Mouse (Mus musculus): ENCODE data around the gene Skiv2l.
A peak's percentile ranks its signal among the peaks of the same experiment; 100 is the strongest.

DNA sequence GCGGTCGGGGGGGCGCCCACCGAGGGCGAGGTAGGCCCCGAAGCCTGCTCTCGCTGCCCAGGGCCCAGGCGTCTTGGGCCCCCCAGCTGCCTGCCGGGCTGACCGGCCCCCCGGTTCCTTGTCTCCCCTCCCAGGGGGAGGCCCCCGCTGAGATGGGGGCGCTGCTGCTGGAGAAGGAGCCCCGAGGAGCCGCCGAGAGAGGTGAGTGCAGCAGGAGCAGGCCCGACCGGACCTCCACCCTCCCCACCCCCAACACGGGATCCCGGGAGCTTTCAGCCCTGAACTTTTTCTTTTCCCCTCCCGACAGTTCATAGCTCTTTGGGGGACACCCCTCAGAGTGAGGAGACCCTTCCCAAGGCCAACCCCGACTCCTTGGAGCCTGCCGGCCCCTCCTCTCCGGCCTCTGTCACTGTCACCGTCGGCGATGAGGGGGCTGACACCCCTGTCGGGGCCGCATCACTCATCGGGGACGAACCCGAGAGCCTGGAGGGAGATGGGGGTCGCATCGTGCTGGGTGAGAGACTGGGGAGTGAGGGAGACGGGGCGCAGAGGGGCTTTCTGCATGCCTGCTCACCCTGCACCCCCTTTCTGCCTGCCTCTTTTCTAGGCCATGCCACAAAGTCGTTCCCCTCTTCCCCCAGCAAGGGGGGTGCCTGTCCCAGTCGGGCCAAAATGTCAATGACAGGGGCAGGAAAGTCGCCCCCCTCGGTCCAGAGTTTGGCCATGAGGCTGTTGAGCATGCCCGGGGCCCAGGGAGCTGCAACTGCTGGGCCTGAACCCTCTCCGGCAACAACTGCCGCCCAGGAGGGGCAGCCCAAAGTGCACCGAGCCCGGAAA is 49.3 kb upstream of the Skiv2l start:
- 0 out of 6 replicates have a peak, but pooled peaks of 1 of the 3 experiments have one; percentile 4 for TF ChIP-seq CTCF (IDR thresholded peaks at IDR 0.05 in 2 of 3, conservative IDR thresholded peaks at IDR 0.05 in 1 of 3; ENCODE audit: control insufficient read depth in 1 of 3, insufficient read depth in 1 of 3, low read depth in 2 of 3, low read length in 3 of 3, poor library complexity in 1 of 3, severe bottlenecking in 1 of 3)
- no peak for TF ChIP-seq USF1 (IDR thresholded peaks at IDR 0.05; ENCODE audit: low read depth, low read length)
- TF ChIP-seq CHD2 (IDR thresholded peaks at IDR 0.05; ENCODE audit: low read length) = no peak
- 0 out of 2 replicates have a peak, but pooled peaks have one; percentile 5 for TF ChIP-seq CHD1 (IDR thresholded peaks at IDR 0.05; ENCODE audit: low read depth, low read length)
- TF ChIP-seq HCFC1 (IDR thresholded peaks at IDR 0.05; ENCODE audit: low read depth, low read length) = 0 out of 2 replicates have a peak, but pooled peaks have one; percentile 42
- TF ChIP-seq ZNF384 (IDR thresholded peaks at IDR 0.05; ENCODE audit: low read depth, low read length) = no peak
- no peak for TF ChIP-seq GABPA (IDR thresholded peaks at IDR 0.05; ENCODE audit: low read depth, low read length)
- no peak; a peak in 1 of 4 replicates for TF ChIP-seq POLR2A (IDR thresholded peaks at IDR 0.05; ENCODE audit: control insufficient read depth in 1 of 2, insufficient read depth in 1 of 2, low read depth in 1 of 2, low read length in 2 of 2, poor library complexity in 1 of 2)
